Mouse (Mus musculus): ENCODE measurements around the gene Paqr5.

The Paqr5 gene

DNA sequence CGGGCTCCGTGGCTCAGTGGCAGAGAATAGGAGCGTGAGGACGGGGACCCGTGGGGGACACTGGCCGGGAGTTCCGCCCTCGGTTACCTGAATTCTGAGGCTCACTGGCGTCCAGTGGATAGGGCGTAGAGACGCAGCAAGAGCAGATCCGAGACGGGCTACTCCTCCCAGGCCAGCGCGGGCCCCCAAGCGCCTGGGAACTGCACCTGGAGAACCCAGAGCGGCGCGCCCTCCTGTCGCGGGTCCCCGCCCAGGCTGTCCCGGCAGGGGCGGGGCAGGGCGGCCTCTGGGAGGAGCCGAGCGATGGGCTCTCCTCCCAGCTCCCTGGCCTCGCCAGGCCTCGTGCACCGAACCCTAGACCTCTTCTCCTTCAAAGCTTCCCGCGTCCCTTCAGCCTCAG lies at the start of gene Paqr5:
TSS of gene Paqr5 (minus strand) at position 257 of the 400 bp plus-strand sequence.
- DNase-seq (ENCODE audit: low read depth, low spot score) = no peak

DNA sequence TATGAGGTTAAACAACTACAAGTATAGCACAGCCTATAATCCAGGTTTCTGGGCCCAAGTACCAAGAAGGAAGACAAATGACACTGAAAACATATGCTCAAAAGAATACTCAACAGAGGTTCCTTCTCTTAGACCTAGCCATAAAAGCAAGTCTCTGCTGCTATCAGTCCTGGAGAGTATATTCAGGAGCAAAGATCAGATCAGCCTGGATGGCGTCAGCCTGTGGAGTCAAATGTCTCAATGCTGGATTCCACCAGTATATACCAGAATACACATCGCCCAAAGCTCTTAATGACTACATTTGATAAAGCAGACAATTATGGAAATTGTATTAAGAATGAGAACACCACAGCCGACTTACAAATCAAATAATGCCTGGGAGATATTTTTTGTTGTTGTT lies 35.6 kb upstream of the Paqr5 start:
- no peak for DNase-seq (ENCODE audit: low read depth, low spot score)

DNA sequence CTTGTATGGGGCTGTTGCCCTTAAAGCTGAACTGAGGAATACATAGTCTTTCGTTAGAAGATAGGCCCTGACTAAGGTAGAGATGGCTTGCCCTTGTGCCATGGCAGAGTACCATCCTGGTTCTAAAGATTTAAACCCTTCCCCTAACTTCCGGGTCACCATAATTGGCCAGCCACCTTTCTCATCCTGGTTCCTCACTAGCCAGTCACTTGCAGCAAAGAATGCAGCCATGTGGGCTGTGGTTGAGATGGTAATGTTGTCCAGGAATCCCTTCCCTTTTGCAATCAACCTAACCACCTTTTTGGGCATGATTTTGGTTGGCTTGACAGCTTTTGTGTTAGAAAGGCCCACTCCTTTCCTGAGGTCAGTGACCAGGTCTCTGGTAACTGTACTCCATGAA lies 33.8 kb upstream of the Paqr5 start:
- DNase-seq (ENCODE audit: low read depth, low spot score) = no peak

- no peak for DNase-seq (ENCODE audit: low read depth, low spot score)
Measured at GRCm38 (mm10) chr9:62059941-62060340, 33.3 kb upstream of the Paqr5 start.

GRCm38 (mm10) chr9:62057881-62058506 lies 31.3 kb upstream of the Paqr5 start:
- no peak for DNase-seq (ENCODE audit: low read depth, low spot score)

DNA sequence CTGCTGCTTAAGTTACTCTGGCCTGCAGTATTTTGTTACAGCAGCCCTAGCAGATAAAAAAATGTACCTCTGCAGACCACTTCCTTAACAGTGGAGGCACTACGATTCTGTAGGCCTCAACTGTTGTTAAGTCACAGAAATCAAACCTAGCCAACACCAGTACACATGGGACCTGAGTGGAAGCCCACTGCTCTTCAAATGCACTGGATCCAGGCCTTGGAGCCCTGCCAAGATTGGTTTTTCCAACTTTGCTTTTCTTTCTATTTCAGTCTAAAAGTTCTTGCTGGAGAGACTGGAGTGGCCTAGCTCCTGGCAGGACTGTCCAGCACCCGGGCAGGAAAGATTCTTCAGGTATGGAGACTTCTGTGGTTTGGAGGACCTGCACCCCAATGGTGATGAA lies 29.6 kb upstream of the Paqr5 start:
- DNase-seq (ENCODE audit: low read depth, low spot score) = no peak

- DNase-seq (ENCODE audit: low read depth, low spot score) = no peak
Measured at GRCm38 (mm10) chr9:62050801-62051200, 24.1 kb upstream of the Paqr5 start.

DNA sequence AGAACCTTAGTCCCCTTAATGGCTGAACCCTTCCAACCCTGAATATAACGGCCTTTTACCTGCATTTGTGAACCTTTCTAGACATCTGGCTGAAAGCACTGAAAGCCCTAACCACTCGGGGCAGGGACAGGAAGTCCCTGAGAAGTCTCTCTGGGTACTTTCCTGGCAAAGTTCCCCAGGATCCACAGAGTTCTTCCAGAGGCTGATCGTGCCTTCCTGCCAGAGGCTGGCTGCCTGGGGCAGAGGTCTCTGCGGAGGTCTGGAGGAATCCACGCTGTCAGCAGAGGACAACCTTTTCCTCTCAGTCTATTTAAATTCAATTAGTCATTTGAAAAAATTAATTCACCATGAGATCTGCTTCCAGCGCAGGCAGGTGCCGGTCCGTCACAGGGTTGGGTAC lies 22.5 kb upstream of the Paqr5 start:
- DNase-seq (ENCODE audit: low read depth, low spot score) = no peak

DNA sequence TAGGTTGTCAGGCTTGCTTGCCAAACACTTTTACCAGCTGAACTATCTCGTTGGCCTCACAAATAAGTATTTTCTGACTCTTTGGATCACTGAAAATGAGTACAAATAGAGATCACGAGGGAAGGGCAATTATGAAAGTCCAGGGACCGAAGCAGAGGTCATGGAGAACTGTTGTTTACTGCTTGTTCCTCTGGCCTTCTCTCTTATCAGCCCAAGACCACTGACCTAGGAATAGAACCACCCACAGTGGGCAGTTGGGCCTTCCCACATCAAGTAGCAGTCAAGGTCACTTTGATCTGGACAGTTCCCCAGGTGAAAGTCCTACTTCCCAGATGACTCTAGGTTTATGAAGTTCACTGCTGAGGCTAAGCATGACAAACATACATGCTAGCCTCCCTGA lies 15.5 kb upstream of the Paqr5 start:
- no peak for DNase-seq (ENCODE audit: low read depth, low spot score)

GRCm38 (mm10) chr9:62040008-62040608 lies 13.5 kb upstream of the Paqr5 start:
- peak; percentile 60 for DNase-seq (ENCODE audit: low read depth, low spot score)

DNA sequence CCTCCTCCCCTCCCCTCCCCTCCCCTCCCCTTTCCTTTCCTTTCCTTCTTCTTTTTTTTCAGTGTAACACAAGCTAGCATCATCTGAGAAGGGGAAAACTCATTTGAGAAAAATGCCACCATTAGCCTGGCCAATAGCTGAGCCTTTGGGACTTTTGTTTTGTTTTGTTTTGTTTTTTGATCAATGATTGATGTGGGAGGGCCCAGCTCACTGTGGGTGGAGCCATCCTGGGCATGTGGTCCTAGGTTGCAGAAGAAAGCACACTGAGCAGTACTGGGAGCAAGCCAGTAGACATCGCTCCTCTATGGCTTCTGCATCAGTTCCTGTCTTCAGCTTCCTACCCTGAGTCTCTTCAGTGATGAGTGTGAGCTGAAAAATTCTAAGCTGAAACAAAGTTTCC lies 9.2 kb upstream of the Paqr5 start:
- DNase-seq (ENCODE audit: low read depth, low spot score) = no peak

DNA sequence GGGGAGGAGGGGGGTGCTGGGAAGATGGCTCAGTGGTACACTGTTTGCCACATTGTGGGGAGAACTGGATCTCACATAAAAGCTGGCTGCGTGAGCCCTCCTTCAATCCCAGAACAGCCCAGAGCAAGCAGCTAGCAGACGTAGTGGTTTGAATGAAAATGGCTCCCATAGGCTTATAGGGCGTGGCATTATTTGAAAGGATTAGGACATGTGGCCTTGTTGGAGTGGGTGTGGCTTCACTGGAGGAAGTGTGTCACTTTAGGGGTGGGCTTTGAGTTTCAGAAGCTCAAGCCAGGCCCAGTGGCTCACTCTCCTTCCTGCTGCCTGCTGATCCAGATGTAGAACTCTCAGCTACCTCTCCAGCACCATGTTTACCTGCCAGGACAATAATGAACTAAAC lies 5.5 kb upstream of the Paqr5 start:
- no peak for DNase-seq (ENCODE audit: low read depth, low spot score)

GRCm38 (mm10) chr9:62028072-62028471 lies 1.4 kb upstream of the Paqr5 start:
- no peak for DNase-seq (ENCODE audit: low read depth, low spot score)

DNA sequence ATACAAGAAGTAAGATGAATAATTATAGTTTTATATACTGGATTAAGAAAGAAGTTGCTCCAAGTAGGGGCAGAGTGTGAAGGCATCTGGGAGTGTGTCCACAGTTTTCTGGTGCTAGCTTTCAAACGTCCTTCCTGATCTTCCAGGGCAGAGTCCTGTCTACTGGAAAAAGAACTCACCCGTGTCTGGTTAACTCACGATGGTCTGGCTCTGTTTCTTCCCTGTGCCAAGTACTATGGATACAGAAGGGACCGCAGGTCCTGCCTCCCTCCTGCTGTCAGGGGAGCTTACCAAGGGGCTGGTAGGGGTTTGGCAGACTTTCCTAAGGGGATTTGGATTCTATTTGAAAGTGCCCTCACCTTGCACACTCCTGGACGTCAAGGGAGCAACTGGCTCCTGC lies 1.6 kb downstream of the Paqr5 start:
- no peak for DNase-seq (ENCODE audit: low read depth, low spot score)

GRCm38 (mm10) chr9:62023879-62024278 lies 2.8 kb downstream of the Paqr5 start:
- DNase-seq (ENCODE audit: low read depth, low spot score) = no peak

GRCm38 (mm10) chr9:62022961-62023680 lies 3.5 kb downstream of the Paqr5 start:
- DNase-seq (ENCODE audit: low read depth, low spot score) = no peak

- DNase-seq (ENCODE audit: low read depth, low spot score) = no peak
Measured at GRCm38 (mm10) chr9:62021583-62022120, 5.0 kb downstream of the Paqr5 start.

- no peak for DNase-seq (ENCODE audit: low read depth, low spot score)
Measured at GRCm38 (mm10) chr9:62020259-62020658, 6.4 kb downstream of the Paqr5 start.

- DNase-seq (ENCODE audit: low read depth, low spot score) = no peak
Measured at GRCm38 (mm10) chr9:62018229-62019093, 8.2 kb downstream of the Paqr5 start.

DNA sequence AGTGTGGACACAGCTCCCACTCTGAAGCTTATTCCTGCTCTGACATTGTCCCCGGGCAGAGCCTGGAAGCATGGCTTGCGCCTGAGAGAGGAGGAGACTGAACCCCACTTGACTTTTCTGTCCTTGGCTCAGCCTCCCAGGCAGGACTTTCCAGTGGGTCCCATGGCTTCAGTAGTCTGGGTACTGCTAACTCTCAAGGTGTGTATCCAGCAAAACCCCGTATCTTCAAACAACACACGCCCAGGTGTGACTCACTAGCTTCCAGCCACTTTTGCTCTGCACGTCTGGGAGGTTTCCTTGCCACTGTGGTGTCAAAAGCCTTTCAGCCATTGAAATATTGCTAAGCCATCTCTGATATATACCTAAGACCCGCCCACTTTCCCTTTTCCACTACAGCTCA lies 9.3 kb downstream of the Paqr5 start:
- DNase-seq (ENCODE audit: low read depth, low spot score) = no peak

DNA sequence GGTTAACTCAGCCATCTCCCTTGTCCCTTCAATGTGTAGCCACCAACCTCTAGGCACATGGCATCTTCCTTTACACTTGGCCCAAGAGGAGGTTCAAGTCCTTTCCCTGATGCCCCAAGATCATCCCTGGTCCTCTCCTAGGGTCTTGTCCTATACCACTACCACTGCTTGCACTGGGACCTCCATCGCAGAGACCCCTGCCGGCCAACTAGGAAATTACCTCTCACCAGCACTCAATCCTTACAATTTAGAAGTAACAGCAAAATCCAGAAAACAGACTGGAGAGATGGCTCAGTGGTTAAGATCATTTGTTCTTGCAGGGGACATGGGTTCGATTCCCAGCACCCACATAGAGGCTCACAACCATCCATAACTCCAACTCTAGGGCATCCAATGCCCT lies 11.2 kb downstream of the Paqr5 start:
- DNase-seq (ENCODE audit: low read depth, low spot score) = no peak

Measured in brain, embryonic 18.5 days (tissue).